Mouse (Mus musculus): Measurements from ENCODE around the gene Esrrg. TPM values are rescaled to one million over a fixed set of nuclear protein-coding genes. Genes with fewer than 3 reads are reported as not detected.

The Esrrg gene
- total and polyA plus RNA-seq, 3 experiments, result 0.01 TPM; not detected in 2

- no peaks in the 10 kb centered on the region for H3K36me3 ChIP-seq (ENCODE audit: control insufficient read depth in 1 of 2, insufficient read depth in 2 of 2, low read length in 2 of 2)
- no peak overlapping the region for H3K9ac ChIP-seq (ENCODE audit: control insufficient read depth, low read depth, low read length, poor library complexity, severe bottlenecking)
- TF ChIP-seq MYB (IDR thresholded peaks at IDR 0.05; ENCODE audit: low read depth, low read length), result no peak
- no peak for TF ChIP-seq MXI1 (IDR thresholded peaks at IDR 0.05; ENCODE audit: low read depth, low read length)
- no peak for TF ChIP-seq USF2 (IDR thresholded peaks at IDR 0.05; ENCODE audit: borderline replicate concordance in 1 of 2, insufficient read depth in 1 of 2, low read depth in 1 of 2, low read length in 2 of 2)
- TF ChIP-seq RCOR1 (IDR thresholded peaks at IDR 0.05; ENCODE audit: low read depth, low read length), result no peak
- no peak for TF ChIP-seq ELF1 (IDR thresholded peaks at IDR 0.05; ENCODE audit: low read depth, low read length)
- TF ChIP-seq NELFE (IDR thresholded peaks at IDR 0.05; ENCODE audit: low read depth, low read length), result no peak
- TF ChIP-seq SMC3 (IDR thresholded peaks at IDR 0.05; ENCODE audit: low read depth, low read length), result no peak
- no peak for TF ChIP-seq POLR2AphosphoS5 (IDR thresholded peaks at IDR 0.05; ENCODE audit: borderline replicate concordance, low read depth, low read length)
- TF ChIP-seq MYC (IDR thresholded peaks at IDR 0.05; ENCODE audit: low read depth, low read length), result no peak
- TF ChIP-seq BHLHE40 (IDR thresholded peaks at IDR 0.05; ENCODE audit: borderline replicate concordance, low read depth, low read length), result no peak
- H3K4me1 ChIP-seq (ENCODE audit: control insufficient read depth in 1 of 2, insufficient read depth in 2 of 2, low read length in 2 of 2), result no peaks in the 10 kb centered on the region
- no peaks in the 10 kb centered on the region for H3K27me3 ChIP-seq (ENCODE audit: control insufficient read depth in 1 of 2, insufficient read depth in 2 of 2, low read length in 2 of 2)
- no peaks in the 10 kb centered on the region for H3K9me3 ChIP-seq (replicated peaks; ENCODE audit: insufficient read depth, low read length)
- no peak overlapping the region for H3K4me3 ChIP-seq (ENCODE audit: control insufficient read depth in 1 of 2, insufficient read depth in 1 of 2, low read depth in 2 of 2, low read length in 2 of 2)
- no peak for DNase-seq (ENCODE audit: low read depth, low spot score)
- H3K79me2 ChIP-seq (ENCODE audit: control insufficient read depth, insufficient read depth, low read length, poor library complexity), result no peaks in the 10 kb centered on the region
- H3K27ac ChIP-seq (ENCODE audit: control insufficient read depth, low read depth, low read length), result no peak overlapping the region
Measured at GRCm38 (mm10) chr1:187610336-187610948, 1.9 kb downstream of the Esrrg start.

- TF ChIP-seq POLR2AphosphoS2 (IDR thresholded peaks at IDR 0.05; ENCODE audit: low read length) (no peak), GABPA (IDR thresholded peaks at IDR 0.05; ENCODE audit: low read depth, low read length) (no peak), JUND (IDR thresholded peaks at IDR 0.05; ENCODE audit: low read depth, low read length) (no peak), SMC3 (IDR thresholded peaks at IDR 0.05; ENCODE audit: low read depth, low read length) (no peak), CTCF (IDR thresholded peaks at IDR 0.05 in 2 of 3, conservative IDR thresholded peaks at IDR 0.05 in 1 of 3; ENCODE audit: control insufficient read depth in 1 of 3, insufficient read depth in 1 of 3, low read depth in 2 of 3, low read length in 3 of 3, poor library complexity in 1 of 3, severe bottlenecking in 1 of 3) (no peak), USF1 (IDR thresholded peaks at IDR 0.05; ENCODE audit: low read depth, low read length) (no peak), MYC (IDR thresholded peaks at IDR 0.05; ENCODE audit: low read depth, low read length) (no peak), E2F4 (IDR thresholded peaks at IDR 0.05; ENCODE audit: borderline replicate concordance, low read depth, low read length) (no peak), CHD2 (IDR thresholded peaks at IDR 0.05; ENCODE audit: low read length) (no peak), ZMIZ1 (IDR thresholded peaks at IDR 0.05; ENCODE audit: low read depth, low read length) (no peak), MXI1 (IDR thresholded peaks at IDR 0.05; ENCODE audit: low read depth, low read length) (no peak), MAZ (IDR thresholded peaks at IDR 0.05; ENCODE audit: low read depth, low read length) (no peak), MYB (IDR thresholded peaks at IDR 0.05; ENCODE audit: low read depth, low read length) (no peak), ETS1 (IDR thresholded peaks at IDR 0.05; ENCODE audit: low read depth, low read length) (no peak), EP300 (IDR thresholded peaks at IDR 0.05; ENCODE audit: low read depth in 1 of 2, low read length in 2 of 2) (no peak), GATA1 (IDR thresholded peaks at IDR 0.05; ENCODE audit: low read depth, low read length) (no peak), ZKSCAN1 (IDR thresholded peaks at IDR 0.05; ENCODE audit: low read depth, low read length) (no peak)
- Histone ChIP-seq H3K4me3 (ENCODE audit: control insufficient read depth in 1 of 2, insufficient read depth in 1 of 2, low read depth in 2 of 2, low read length in 2 of 2) (no peak overlapping the region), H3K27me3 (ENCODE audit: control insufficient read depth in 1 of 2, insufficient read depth in 2 of 2, low read length in 2 of 2) (no peaks in the 10 kb centered on the region), H3K36me3 (ENCODE audit: control insufficient read depth in 1 of 2, insufficient read depth in 2 of 2, low read length in 2 of 2) (no peaks in the 10 kb centered on the region), H3K79me2 (ENCODE audit: control insufficient read depth, insufficient read depth, low read length, poor library complexity) (no peaks in the 10 kb centered on the region), H3K27ac (ENCODE audit: control insufficient read depth, low read depth, low read length) (no peak overlapping the region), H3K4me1 (ENCODE audit: control insufficient read depth in 1 of 2, insufficient read depth in 2 of 2, low read length in 2 of 2) (no peaks in the 10 kb centered on the region), H3K9ac (ENCODE audit: control insufficient read depth, low read depth, low read length, poor library complexity, severe bottlenecking) (no peak overlapping the region), H3K9me3 (replicated peaks; ENCODE audit: insufficient read depth, low read length) (no peaks in the 10 kb centered on the region)
- DNase-seq (ENCODE audit: low read depth, low spot score), result no peak
Measured at GRCm38 (mm10) chr1:187611925-187612324, 3.3 kb downstream of the Esrrg start.
